Mouse (Mus musculus): ENCODE measurements around the gene Slc6a16.

The Slc6a16 gene

DNA sequence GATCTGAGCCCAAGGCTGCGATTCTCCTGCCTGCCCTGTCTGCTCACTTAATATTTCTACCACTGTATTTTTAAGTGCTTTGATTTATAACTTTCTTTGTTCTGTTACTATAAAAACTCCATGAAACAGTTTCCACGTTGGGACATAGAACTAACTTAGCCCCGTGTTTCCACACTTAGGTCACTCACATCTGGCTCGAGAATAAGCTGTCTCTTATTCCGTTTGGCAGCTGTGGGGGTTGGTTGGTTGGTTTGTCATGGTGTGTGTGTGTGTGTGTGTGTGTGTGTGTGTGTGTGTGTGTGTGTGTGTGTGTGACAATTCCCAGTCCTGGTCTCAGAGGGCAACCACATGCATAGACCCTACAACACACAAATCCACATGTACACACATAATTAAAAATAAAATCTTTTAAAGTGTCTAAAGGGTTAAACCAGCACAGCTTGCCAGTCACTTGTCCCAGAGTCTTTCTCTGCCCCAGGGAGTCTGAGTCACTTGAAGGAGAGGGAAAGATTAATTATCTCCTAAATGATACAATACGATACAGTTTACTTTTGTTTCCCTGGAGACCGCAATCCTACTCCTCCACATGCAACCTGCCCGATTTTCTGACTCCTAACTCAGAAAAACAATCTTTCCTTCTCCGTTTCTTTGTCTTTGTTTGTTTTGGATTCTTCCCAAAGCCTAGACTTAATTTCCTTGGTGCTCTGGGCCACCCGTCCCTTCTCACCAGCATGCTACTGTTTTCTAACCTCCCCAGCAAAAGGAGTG lies 72.0 kb downstream of the Slc6a16 start:
- DNase-seq (ENCODE audit: low spot score in 2 of 2): no peak

DNA sequence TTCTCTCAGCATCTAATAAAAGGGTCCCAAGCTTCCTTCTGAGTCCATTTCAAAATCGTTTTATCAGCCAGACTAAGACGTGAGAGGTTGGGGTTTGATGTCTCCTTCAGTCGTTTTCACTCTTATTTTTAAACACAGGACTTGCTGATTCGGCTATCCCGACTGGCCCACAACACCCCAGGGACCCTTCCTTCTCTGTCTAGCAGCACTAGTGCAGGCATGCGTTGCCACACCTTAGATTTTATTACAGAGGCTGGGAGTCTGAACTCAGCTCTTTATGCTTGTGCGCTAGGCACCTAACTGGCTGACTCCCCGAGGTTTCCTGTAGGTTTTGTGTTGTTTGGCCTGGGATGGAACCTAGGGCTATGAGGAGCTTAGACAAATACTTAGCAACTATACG lies 72.6 kb downstream of the Slc6a16 start:
- DNase-seq (ENCODE audit: low spot score in 2 of 2): no peak

DNA sequence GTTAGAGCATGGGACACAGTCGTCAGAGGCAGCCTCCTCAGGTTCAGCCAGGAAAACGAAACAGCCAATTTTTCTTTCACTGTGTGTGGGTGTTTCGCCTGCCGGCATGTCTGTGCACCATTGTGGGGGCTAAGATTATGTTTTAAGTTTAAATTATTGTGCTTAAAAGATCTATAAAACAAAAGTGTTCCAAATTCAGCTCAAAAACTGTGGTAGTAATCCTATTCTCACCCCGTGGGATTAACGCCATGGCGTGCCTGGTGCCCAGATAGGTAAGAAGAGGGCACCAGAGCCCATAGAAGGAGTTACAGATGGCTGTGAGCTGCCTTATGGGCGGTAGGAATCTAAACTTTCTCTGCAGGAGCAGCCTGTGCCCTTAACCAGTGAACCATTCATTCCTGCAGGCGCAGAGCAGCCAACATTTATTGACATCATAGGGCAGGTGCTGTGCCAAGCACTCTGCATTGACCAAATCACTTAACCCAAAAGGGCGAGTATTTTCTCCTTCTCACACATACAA lies 74.4 kb downstream of the Slc6a16 start:
- no peak for DNase-seq (ENCODE audit: low spot score in 2 of 2)

DNA sequence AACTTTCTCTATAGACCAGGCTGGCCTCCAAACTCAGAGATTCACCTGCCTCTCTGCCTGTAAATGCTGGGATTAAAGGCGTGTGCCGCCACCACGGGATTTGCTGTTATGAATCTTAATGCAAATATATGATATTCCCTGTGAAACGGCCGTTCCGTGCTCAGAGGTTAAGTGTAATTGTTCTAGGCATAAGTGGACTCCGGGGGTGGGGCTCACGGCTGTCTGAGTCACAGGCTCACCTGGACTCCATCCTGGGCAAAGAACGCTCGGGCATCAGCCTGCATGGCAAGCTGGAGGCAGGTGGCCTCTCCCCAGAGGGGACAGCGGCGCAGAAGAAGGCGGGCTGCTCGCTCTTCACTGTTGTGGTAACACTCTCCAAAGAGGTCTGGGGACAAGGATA lies 75.7 kb downstream of the Slc6a16 start:
- no peak for DNase-seq (ENCODE audit: low spot score in 2 of 2)

DNA sequence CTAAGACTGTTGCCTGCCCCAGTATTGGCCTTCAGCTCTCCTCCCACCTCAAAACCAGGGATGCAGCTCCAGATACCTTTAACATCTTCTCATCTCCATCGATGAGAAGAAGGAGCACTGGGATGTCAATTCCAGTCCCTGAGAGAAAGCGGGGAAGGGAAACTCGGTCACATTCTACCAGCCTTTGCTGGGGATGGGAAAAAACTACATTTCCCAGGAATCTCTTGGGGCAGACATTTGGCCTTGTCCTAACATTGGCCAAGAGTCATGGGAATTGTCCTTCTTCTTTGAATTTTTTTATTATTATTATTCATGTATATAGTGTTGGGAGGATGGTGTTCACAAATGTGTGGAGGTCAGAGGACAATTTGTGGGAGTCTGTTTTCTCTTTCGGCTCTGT lies 81.4 kb downstream of the Slc6a16 start:
- DNase-seq (ENCODE audit: low spot score in 2 of 2): no peak

All from spleen, postnatal 36 days (tissue).